Mouse (Mus musculus): ENCODE measurements around the gene Schip1. TPM values are rescaled to one million over a fixed set of nuclear protein-coding genes. Genes with fewer than 3 reads are reported as not detected.

Schip1 gene
- total RNA-seq, 1 experiment from 2014 or later = 23.1 TPM

GRCm38 (mm10) chr3:68271881-68272280 is 207.3 kb downstream of the Schip1 start:
- DNase-seq = no peak

GRCm38 (mm10) chr3:68282844-68283594 is 218.4 kb downstream of the Schip1 start:
- DNase-seq = no peak

GRCm38 (mm10) chr3:68283595-68283991 is 219.0 kb downstream of the Schip1 start:
- DNase-seq = no peak

- no peak for DNase-seq
These were observed 219.9 kb downstream of the Schip1 start for GRCm38 (mm10) chr3:68284500-68284899.

GRCm38 (mm10) chr3:68296752-68297151 is 232.2 kb downstream of the Schip1 start:
- no peak for DNase-seq

GRCm38 (mm10) chr3:68305647-68306046 is 241.0 kb downstream of the Schip1 start:
- no peak for DNase-seq

- DNase-seq = no peak
These were observed 242.1 kb downstream of the Schip1 start for GRCm38 (mm10) chr3:68306726-68307125.

- no peak for DNase-seq
These were observed 261.0 kb downstream of the Schip1 start for GRCm38 (mm10) chr3:68325575-68325974.

- DNase-seq = no peak
These were observed 267.9 kb downstream of the Schip1 start for GRCm38 (mm10) chr3:68332515-68332914.

- DNase-seq = no peak
These were observed 270.9 kb downstream of the Schip1 start for GRCm38 (mm10) chr3:68335501-68335900.

GRCm38 (mm10) chr3:68350624-68351023 is 286.0 kb downstream of the Schip1 start:
- DNase-seq = no peak

GRCm38 (mm10) chr3:68351461-68351860 is 286.9 kb downstream of the Schip1 start:
- no peak for DNase-seq

- no peak for DNase-seq
These were observed 288.4 kb downstream of the Schip1 start for GRCm38 (mm10) chr3:68352961-68353360.

- no peak for DNase-seq
These were observed 288.9 kb downstream of the Schip1 start for GRCm38 (mm10) chr3:68353492-68353891.

GRCm38 (mm10) chr3:68356516-68356915 is 291.9 kb downstream of the Schip1 start:
- no peak for DNase-seq

- no peak for DNase-seq
These were observed 303.4 kb downstream of the Schip1 start for GRCm38 (mm10) chr3:68368029-68368428.

- no peak for DNase-seq
These were observed 308.3 kb downstream of the Schip1 start for GRCm38 (mm10) chr3:68372925-68373324.

- DNase-seq = no peak
These were observed 310.5 kb downstream of the Schip1 start for GRCm38 (mm10) chr3:68375100-68375508.

GRCm38 (mm10) chr3:68377452-68378198 is 313.0 kb downstream of the Schip1 start:
- DNase-seq = no peak

GRCm38 (mm10) chr3:68378799-68379198 is 314.2 kb downstream of the Schip1 start:
- DNase-seq = no peak

GRCm38 (mm10) chr3:68379242-68379641 is 314.6 kb downstream of the Schip1 start:
- peak; percentile 4 for DNase-seq

- DNase-seq = no peak
These were observed 319.1 kb downstream of the Schip1 start for GRCm38 (mm10) chr3:68383672-68384071.

GRCm38 (mm10) chr3:68385544-68385943 is 320.9 kb downstream of the Schip1 start:
- DNase-seq = no peak

- no peak for DNase-seq
These were observed 323.4 kb downstream of the Schip1 start for GRCm38 (mm10) chr3:68388023-68388422.

All from adrenal gland, postnatal 25 days (tissue).